Mouse (Mus musculus): ENCODE measurements around the gene Fam76a. TPM values are rescaled to one million over a fixed set of nuclear protein-coding genes. Genes with fewer than 3 reads are reported as not detected.
"Not testable (repeated sequence)": the region's sequence is repeated elsewhere in the genome, so short reads cannot be mapped to it uniquely, and the experiment has no call there.

Fam76a gene
- polyA plus RNA-seq, 2 experiments = 19.0 to 57.1 TPM

GRCm38 (mm10) chr4:132934639-132935038 is 12.3 kb upstream of the Fam76a start:
- WGBS = 29% methylated on average over 7 of the region's 7 CpGs
- Histone ChIP-seq H3K4me3 (replicated peaks; ENCODE audit: low read length) (no peak overlapping the region), H3K27ac (replicated peaks; ENCODE audit: low read depth, low read length) (no peak overlapping the region), H3K4me1 (ENCODE audit: control insufficient read depth, insufficient read depth, low read length) (peaks cover 9% of the 10 kb centered on the region), H3K36me3 (ENCODE audit: control insufficient read depth, insufficient read depth, low read length) (no peaks in the 10 kb centered on the region), H3K4me2 (replicated peaks; ENCODE audit: low read depth, low read length, severe bottlenecking) (no peak overlapping the region), H3K9me3 (ENCODE audit: control insufficient read depth, low read length) (no peaks in the 10 kb centered on the region), H3K9ac (ENCODE audit: low read depth, low read length, severe bottlenecking) (no peak overlapping the region), H3K27me3 (ENCODE audit: control insufficient read depth, insufficient read depth, low read length) (no peaks in the 10 kb centered on the region)
- no peak for DNase-seq (ENCODE audit: low spot score)
- TF ChIP-seq POLR2A (IDR thresholded peaks at IDR 0.05; ENCODE audit: borderline replicate concordance, extremely low read depth, insufficient read depth, insufficient read length) = no peak
- no peak for ATAC-seq (ENCODE audit: low FRiP score, low read depth)

- H3K9me3 ChIP-seq (ENCODE audit: control insufficient read depth, low read length) = no peaks in the 10 kb centered on the region
- no peak overlapping the region for H3K9ac ChIP-seq (ENCODE audit: low read depth, low read length, severe bottlenecking)
- no peaks in the 10 kb centered on the region for H3K36me3 ChIP-seq (ENCODE audit: control insufficient read depth, insufficient read depth, low read length)
- DNase-seq (ENCODE audit: low spot score) = no peak
- H3K4me3 ChIP-seq (replicated peaks; ENCODE audit: low read length) = no peak overlapping the region
- no peaks in the 10 kb centered on the region for H3K4me1 ChIP-seq (ENCODE audit: control insufficient read depth, insufficient read depth, low read length)
- no peak overlapping the region for H3K4me2 ChIP-seq (replicated peaks; ENCODE audit: low read depth, low read length, severe bottlenecking)
- ATAC-seq (ENCODE audit: low FRiP score, low read depth) = no peak
- H3K27me3 ChIP-seq (ENCODE audit: control insufficient read depth, insufficient read depth, low read length) = no peaks in the 10 kb centered on the region
- no peak overlapping the region for H3K27ac ChIP-seq (replicated peaks; ENCODE audit: low read depth, low read length)
- 82% methylated on average over 4 of the region's 4 CpGs for WGBS
- no peak for TF ChIP-seq POLR2A (IDR thresholded peaks at IDR 0.05; ENCODE audit: borderline replicate concordance, extremely low read depth, insufficient read depth, insufficient read length)
Measured at GRCm38 (mm10) chr4:132932752-132933404, 10.5 kb upstream of the Fam76a start.

- H3K4me3 ChIP-seq (replicated peaks; ENCODE audit: low read length) = no peak overlapping the region
- DNase-seq (ENCODE audit: low spot score) (peak; percentile 64), ATAC-seq (ENCODE audit: low FRiP score, low read depth) (no peak)
- H3K9me3 ChIP-seq (ENCODE audit: control insufficient read depth, low read length) = no peaks in the 10 kb centered on the region
- WGBS = 9% methylated on average over 8 of the region's 8 CpGs
- no peak for TF ChIP-seq POLR2A (IDR thresholded peaks at IDR 0.05; ENCODE audit: borderline replicate concordance, extremely low read depth, insufficient read depth, insufficient read length)
- no peaks in the 10 kb centered on the region for H3K4me1 ChIP-seq (ENCODE audit: control insufficient read depth, insufficient read depth, low read length)
- no peak overlapping the region for H3K4me2 ChIP-seq (replicated peaks; ENCODE audit: low read depth, low read length, severe bottlenecking)
- no peaks in the 10 kb centered on the region for H3K27me3 ChIP-seq (ENCODE audit: control insufficient read depth, insufficient read depth, low read length)
- no peaks in the 10 kb centered on the region for H3K36me3 ChIP-seq (ENCODE audit: control insufficient read depth, insufficient read depth, low read length)
- H3K27ac ChIP-seq (replicated peaks; ENCODE audit: low read depth, low read length) = no peak overlapping the region
- no peak overlapping the region for H3K9ac ChIP-seq (ENCODE audit: low read depth, low read length, severe bottlenecking)
Measured at GRCm38 (mm10) chr4:132930784-132931183, 8.4 kb upstream of the Fam76a start.

GRCm38 (mm10) chr4:132926520-132926919 is 4.2 kb upstream of the Fam76a start:
- not testable (repeated sequence) for DNase-seq (ENCODE audit: low spot score); H3K27ac ChIP-seq (replicated peaks; ENCODE audit: low read depth, low read length); H3K4me1 ChIP-seq (ENCODE audit: control insufficient read depth, insufficient read depth, low read length); H3K9ac ChIP-seq (ENCODE audit: low read depth, low read length, severe bottlenecking); H3K27me3 ChIP-seq (ENCODE audit: control insufficient read depth, insufficient read depth, low read length); H3K9me3 ChIP-seq (ENCODE audit: control insufficient read depth, low read length); H3K36me3 ChIP-seq (ENCODE audit: control insufficient read depth, insufficient read depth, low read length); H3K4me2 ChIP-seq (replicated peaks; ENCODE audit: low read depth, low read length, severe bottlenecking); ATAC-seq (ENCODE audit: low FRiP score, low read depth); H3K4me3 ChIP-seq (replicated peaks; ENCODE audit: low read length)
- 61% methylated on average over 2 of the region's 2 CpGs for WGBS

- Histone ChIP-seq H3K4me2 (replicated peaks; ENCODE audit: low read depth, low read length, severe bottlenecking) (peak overlapping the region; percentile 55), H3K4me3 (replicated peaks; ENCODE audit: low read length) (peak overlapping the region; percentile 95), H3K36me3 (ENCODE audit: control insufficient read depth, insufficient read depth, low read length) (peaks cover 12% of the 10 kb centered on the region), H3K27ac (replicated peaks; ENCODE audit: low read depth, low read length) (peak overlapping the region; percentile 75), H3K9ac (ENCODE audit: low read depth, low read length, severe bottlenecking) (peak overlapping the region; percentile 84), H3K27me3 (ENCODE audit: control insufficient read depth, insufficient read depth, low read length) (no peaks in the 10 kb centered on the region), H3K4me1 (ENCODE audit: control insufficient read depth, insufficient read depth, low read length) (0 out of 2 replicates have a peak, but pooled peaks cover 3% of the 10 kb centered on the region), H3K9me3 (ENCODE audit: control insufficient read depth, low read length) (no peaks in the 10 kb centered on the region)
- DNase-seq (ENCODE audit: low spot score) (no peak), ATAC-seq (ENCODE audit: low FRiP score, low read depth) (peak; percentile 12)
- TF ChIP-seq POLR2A (IDR thresholded peaks at IDR 0.05; ENCODE audit: borderline replicate concordance, extremely low read depth, insufficient read depth, insufficient read length) = no peak
- WGBS = 0% methylated on average over 31 of the region's 50 CpGs
Measured at GRCm38 (mm10) chr4:132922061-132922530, 262 bp downstream of the Fam76a start.
